Mouse (Mus musculus): ENCODE results near the gene Mpv17l.
A peak's percentile ranks its signal among the peaks of the same experiment; 100 is the strongest.

DNA sequence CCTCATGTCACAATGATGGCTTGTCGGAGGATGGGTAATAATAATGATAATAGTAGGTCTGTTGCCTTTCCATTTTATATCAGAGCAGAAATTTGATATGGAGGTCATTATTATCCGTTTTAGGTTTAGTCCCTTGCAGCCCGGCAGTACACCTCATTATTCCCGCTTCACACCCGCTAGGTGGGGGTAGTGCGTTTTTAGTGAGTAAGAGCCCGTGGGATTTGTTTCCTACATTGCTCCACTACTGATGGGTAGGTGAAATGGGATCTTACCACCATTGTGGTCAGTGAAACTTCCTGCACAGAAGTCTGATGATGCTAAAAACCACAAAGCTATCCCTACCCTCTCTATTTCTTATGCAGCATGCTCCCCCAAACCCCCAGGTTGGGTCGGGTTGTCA, 527 bp downstream of the Mpv17l start:
- TF ChIP-seq CTCF (IDR thresholded peaks at IDR 0.05; ENCODE audit: low read depth, low read length) (peak; percentile 48; the same call in 1 of the 2 replicates), POLR2A (IDR thresholded peaks at IDR 0.05; ENCODE audit: borderline replicate concordance, low read depth, low read length) (no peak)
